Mouse (Mus musculus): Measurements from ENCODE around the gene Foxj1. TPM values are rescaled to one million over a fixed set of nuclear protein-coding genes. Genes with fewer than 3 reads are reported as not detected.

Foxj1 gene
- polyA plus RNA-seq, 1 experiment from 2014 or later = 7.3 TPM

- Histone ChIP-seq H3K9me3 (replicated peaks; ENCODE audit: control insufficient read depth, low read length) (no peaks in the 10 kb centered on the region), H3K4me3 (ENCODE audit: low read depth, low read length) (peak overlapping the region; percentile 74), H3K4me2 (ENCODE audit: low read length) (peak overlapping the region; percentile 90), H3K27me3 (replicated peaks; ENCODE audit: control insufficient read depth, insufficient read depth, low read length) (no peaks in the 10 kb centered on the region), H3K9ac (ENCODE audit: low read length) (no peak overlapping the region; the same call in 1 of the 2 replicates), H3K36me3 (ENCODE audit: control insufficient read depth, insufficient read depth, low read length) (peaks cover 47% of the 10 kb centered on the region), H3K4me1 (ENCODE audit: control insufficient read depth, insufficient read depth, low read length) (peaks cover 9% of the 10 kb centered on the region; the same call in 1 of the 2 replicates), H3K27ac (ENCODE audit: low read depth, low read length) (no peak overlapping the region)
- WGBS = 99% methylated on average over 2 of the region's 2 CpGs
- DNase-seq (ENCODE audit: low spot score) = no peak
- ATAC-seq = no peak
Observed at GRCm38 (mm10) chr11:116305423-116305822, 29.8 kb downstream of the Foxj1 start.

- H3K27me3 ChIP-seq (replicated peaks; ENCODE audit: control insufficient read depth, insufficient read depth, low read length) = no peaks in the 10 kb centered on the region
- H3K4me3 ChIP-seq (ENCODE audit: low read depth, low read length) = no peak overlapping the region
- no peaks in the 10 kb centered on the region for H3K9me3 ChIP-seq (replicated peaks; ENCODE audit: control insufficient read depth, low read length)
- H3K4me1 ChIP-seq (ENCODE audit: control insufficient read depth, insufficient read depth, low read length) = no peaks in the 10 kb centered on the region
- H3K36me3 ChIP-seq (ENCODE audit: control insufficient read depth, insufficient read depth, low read length) = peaks cover 90% of the 10 kb centered on the region
- 86% methylated on average over 6 of the region's 6 CpGs for WGBS
- no peak for DNase-seq (ENCODE audit: low spot score)
- no peak overlapping the region for H3K4me2 ChIP-seq (ENCODE audit: low read length)
- no peak overlapping the region for H3K9ac ChIP-seq (ENCODE audit: low read length)
- ATAC-seq = no peak
- H3K27ac ChIP-seq (ENCODE audit: low read depth, low read length) = no peak overlapping the region
Observed at GRCm38 (mm10) chr11:116298621-116299020, 36.6 kb downstream of the Foxj1 start.

- Histone ChIP-seq H3K4me1 (ENCODE audit: control insufficient read depth, insufficient read depth, low read length) (no peaks in the 10 kb centered on the region), H3K4me2 (ENCODE audit: low read length) (no peak overlapping the region), H3K9me3 (replicated peaks; ENCODE audit: control insufficient read depth, low read length) (no peaks in the 10 kb centered on the region), H3K9ac (ENCODE audit: low read length) (no peak overlapping the region), H3K27ac (ENCODE audit: low read depth, low read length) (no peak overlapping the region), H3K36me3 (ENCODE audit: control insufficient read depth, insufficient read depth, low read length) (peaks cover 88% of the 10 kb centered on the region), H3K4me3 (ENCODE audit: low read depth, low read length) (no peak overlapping the region), H3K27me3 (replicated peaks; ENCODE audit: control insufficient read depth, insufficient read depth, low read length) (no peaks in the 10 kb centered on the region)
- ATAC-seq = no peak
- DNase-seq (ENCODE audit: low spot score) = no peak
- WGBS = 87% methylated on average over 11 of the region's 11 CpGs
Observed at GRCm38 (mm10) chr11:116298221-116298620, 37.0 kb downstream of the Foxj1 start.

- no peak overlapping the region for H3K4me2 ChIP-seq (ENCODE audit: low read length)
- H3K9ac ChIP-seq (ENCODE audit: low read length) = no peak overlapping the region
- WGBS = 79% methylated on average over 3 of the region's 3 CpGs
- H3K9me3 ChIP-seq (replicated peaks; ENCODE audit: control insufficient read depth, low read length) = no peaks in the 10 kb centered on the region
- no peak overlapping the region for H3K4me3 ChIP-seq (ENCODE audit: low read depth, low read length)
- no peak for DNase-seq (ENCODE audit: low spot score)
- no peaks in the 10 kb centered on the region for H3K4me1 ChIP-seq (ENCODE audit: control insufficient read depth, insufficient read depth, low read length)
- ATAC-seq = no peak
- H3K27ac ChIP-seq (ENCODE audit: low read depth, low read length) = no peak overlapping the region
- H3K27me3 ChIP-seq (replicated peaks; ENCODE audit: control insufficient read depth, insufficient read depth, low read length) = no peaks in the 10 kb centered on the region
- peaks cover 87% of the 10 kb centered on the region for H3K36me3 ChIP-seq (ENCODE audit: control insufficient read depth, insufficient read depth, low read length)
Observed at GRCm38 (mm10) chr11:116297017-116297416, 38.2 kb downstream of the Foxj1 start.

DNA sequence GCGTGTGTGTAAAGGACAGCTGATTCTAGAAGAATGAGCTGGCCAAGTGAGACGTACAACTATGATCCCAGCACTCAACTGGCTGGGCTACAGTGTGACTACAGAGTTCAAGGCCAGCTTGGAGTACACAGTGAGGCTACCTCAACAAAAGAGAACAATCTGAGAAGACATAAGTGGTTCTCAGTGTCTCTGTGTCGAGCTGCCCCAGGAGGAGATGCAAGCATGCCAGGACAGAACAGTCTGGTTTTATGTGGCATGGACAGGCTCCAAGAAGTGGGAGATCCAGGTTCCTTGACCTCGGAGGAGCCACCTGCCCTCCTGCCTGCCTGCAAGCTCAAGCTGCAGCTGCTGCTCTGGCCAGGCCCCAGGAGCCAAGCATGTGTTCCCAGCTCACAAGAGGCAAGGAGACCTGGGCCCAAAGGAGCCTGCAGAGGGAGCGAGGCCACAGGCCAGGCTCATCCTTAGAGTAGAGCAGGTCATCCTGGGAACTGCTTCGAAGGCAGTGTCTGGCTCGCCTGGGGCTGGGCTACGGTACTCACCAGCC lies 38.9 kb downstream of the Foxj1 start:
- H3K9ac ChIP-seq (ENCODE audit: low read length) = no peak overlapping the region
- no peak for DNase-seq (ENCODE audit: low spot score)
- WGBS = 88% methylated on average over 8 of the region's 8 CpGs

GRCm38 (mm10) chr11:116294319-116294718 lies 40.9 kb downstream of the Foxj1 start:
- H3K27ac ChIP-seq (ENCODE audit: low read depth, low read length) = no peak overlapping the region
- H3K4me1 ChIP-seq (ENCODE audit: control insufficient read depth, insufficient read depth, low read length) = no peaks in the 10 kb centered on the region
- H3K36me3 ChIP-seq (ENCODE audit: control insufficient read depth, insufficient read depth, low read length) = peaks cover 83% of the 10 kb centered on the region
- DNase-seq (ENCODE audit: low spot score) (peak; percentile 81), ATAC-seq (peak; percentile 57)
- no peak overlapping the region for H3K9ac ChIP-seq (ENCODE audit: low read length)
- WGBS = 37% methylated on average over 5 of the region's 5 CpGs
- no peaks in the 10 kb centered on the region for H3K27me3 ChIP-seq (replicated peaks; ENCODE audit: control insufficient read depth, insufficient read depth, low read length)
- H3K4me3 ChIP-seq (ENCODE audit: low read depth, low read length) = no peak overlapping the region
- H3K9me3 ChIP-seq (replicated peaks; ENCODE audit: control insufficient read depth, low read length) = no peaks in the 10 kb centered on the region
- no peak overlapping the region for H3K4me2 ChIP-seq (ENCODE audit: low read length)

More for the DNA sequence above, 38.9 kb downstream of the Foxj1 start:
- no peak overlapping the region for H3K4me2 ChIP-seq (ENCODE audit: low read length)
- no peaks in the 10 kb centered on the region for H3K27me3 ChIP-seq (replicated peaks; ENCODE audit: control insufficient read depth, insufficient read depth, low read length)
- peaks cover 84% of the 10 kb centered on the region for H3K36me3 ChIP-seq (ENCODE audit: control insufficient read depth, insufficient read depth, low read length)
- ATAC-seq = no peak
- no peaks in the 10 kb centered on the region for H3K4me1 ChIP-seq (ENCODE audit: control insufficient read depth, insufficient read depth, low read length)
- no peaks in the 10 kb centered on the region for H3K9me3 ChIP-seq (replicated peaks; ENCODE audit: control insufficient read depth, low read length)
- no peak overlapping the region for H3K4me3 ChIP-seq (ENCODE audit: low read depth, low read length)
- H3K27ac ChIP-seq (ENCODE audit: low read depth, low read length) = no peak overlapping the region

DNA sequence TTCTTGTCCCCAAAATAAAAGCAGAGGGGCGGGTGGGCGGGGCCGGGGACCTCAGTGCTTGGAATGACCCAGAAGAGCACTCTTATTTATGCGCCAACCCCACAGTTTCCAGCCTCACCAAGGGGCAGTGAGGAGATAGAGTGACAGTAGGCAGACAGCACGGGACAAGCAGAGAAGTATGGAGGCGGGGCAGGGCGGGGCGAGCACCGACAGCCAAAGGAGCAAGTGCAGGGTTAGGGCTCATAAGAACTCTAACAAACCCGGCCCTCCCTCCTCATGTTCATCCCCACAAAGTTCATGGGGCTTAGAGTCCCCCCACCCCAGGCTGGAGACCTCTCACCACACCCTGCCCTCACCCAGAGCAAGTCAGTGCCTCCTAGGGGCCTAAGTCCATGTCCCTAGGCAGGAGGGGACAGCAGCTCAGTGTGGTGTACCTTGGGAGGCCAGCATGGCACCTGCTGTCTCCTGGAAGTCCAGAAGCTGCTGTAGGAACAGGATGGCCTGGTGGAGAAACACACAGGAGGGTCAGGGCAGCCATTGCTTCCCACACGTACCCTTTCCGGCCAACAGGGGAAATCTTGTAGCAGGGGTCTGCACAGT lies 41.6 kb downstream of the Foxj1 start:
- Histone ChIP-seq H3K9ac (ENCODE audit: low read length) (no peak overlapping the region), H3K4me1 (ENCODE audit: control insufficient read depth, insufficient read depth, low read length) (no peaks in the 10 kb centered on the region), H3K4me2 (ENCODE audit: low read length) (no peak overlapping the region), H3K27me3 (replicated peaks; ENCODE audit: control insufficient read depth, insufficient read depth, low read length) (no peaks in the 10 kb centered on the region), H3K9me3 (replicated peaks; ENCODE audit: control insufficient read depth, low read length) (no peaks in the 10 kb centered on the region), H3K4me3 (ENCODE audit: low read depth, low read length) (no peak overlapping the region), H3K27ac (ENCODE audit: low read depth, low read length) (no peak overlapping the region), H3K36me3 (ENCODE audit: control insufficient read depth, insufficient read depth, low read length) (peaks cover 83% of the 10 kb centered on the region)
- DNase-seq (ENCODE audit: low spot score) (no peak), ATAC-seq (0 out of 2 replicates have a peak, but pooled peaks have one; percentile 5)
- WGBS = 86% methylated on average over 12 of the region's 12 CpGs

DNA sequence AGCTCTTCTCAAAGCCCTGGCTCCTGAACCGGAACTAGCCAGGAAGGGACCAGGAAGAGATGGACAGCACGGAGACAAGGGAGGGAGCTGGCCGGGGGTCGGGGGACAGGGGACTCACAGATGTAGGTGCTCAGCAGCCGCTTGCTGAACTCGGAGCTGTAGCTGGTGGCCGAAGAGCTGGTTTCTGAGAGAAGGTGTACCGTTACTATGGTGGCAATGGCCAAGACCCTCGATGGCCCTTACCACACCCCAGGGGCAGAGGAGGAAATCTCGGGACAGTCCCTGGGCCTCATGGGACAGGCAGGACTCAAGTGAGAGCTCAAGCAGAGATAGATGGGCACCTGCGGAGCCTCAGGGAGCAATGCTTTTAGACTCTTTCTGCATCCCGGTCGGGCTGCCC lies 42.8 kb downstream of the Foxj1 start:
- WGBS = 93% methylated on average over 13 of the region's 13 CpGs
- no peaks in the 10 kb centered on the region for H3K9me3 ChIP-seq (replicated peaks; ENCODE audit: control insufficient read depth, low read length)
- H3K9ac ChIP-seq (ENCODE audit: low read length) = no peak overlapping the region
- no peak overlapping the region for H3K4me2 ChIP-seq (ENCODE audit: low read length)
- H3K36me3 ChIP-seq (ENCODE audit: control insufficient read depth, insufficient read depth, low read length) = peaks cover 86% of the 10 kb centered on the region
- H3K27me3 ChIP-seq (replicated peaks; ENCODE audit: control insufficient read depth, insufficient read depth, low read length) = no peaks in the 10 kb centered on the region
- H3K27ac ChIP-seq (ENCODE audit: low read depth, low read length) = no peak overlapping the region
- no peaks in the 10 kb centered on the region for H3K4me1 ChIP-seq (ENCODE audit: control insufficient read depth, insufficient read depth, low read length)
- no peak for ATAC-seq
- H3K4me3 ChIP-seq (ENCODE audit: low read depth, low read length) = no peak overlapping the region
- DNase-seq (ENCODE audit: low spot score) = no peak

DNA sequence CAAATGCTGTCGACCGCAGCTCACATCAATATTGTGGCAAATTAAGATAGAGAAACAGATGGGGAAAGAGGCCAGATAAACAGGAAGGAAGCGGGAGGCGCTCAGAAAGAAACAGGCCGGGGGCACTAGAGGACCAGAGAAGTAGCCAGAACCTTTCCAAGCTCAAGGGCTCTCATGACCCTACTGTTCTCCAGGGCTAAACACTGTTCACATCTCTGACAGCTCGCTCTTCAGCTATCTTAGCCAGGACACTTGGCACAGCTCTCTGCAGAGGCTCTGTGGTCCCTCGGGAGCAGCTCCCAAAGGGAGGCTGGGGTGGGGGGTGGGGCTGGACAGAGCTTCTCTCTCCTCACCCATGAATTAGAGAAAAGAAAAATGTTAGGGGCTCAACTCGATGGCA lies 44.6 kb downstream of the Foxj1 start:
- no peaks in the 10 kb centered on the region for H3K27me3 ChIP-seq (replicated peaks; ENCODE audit: control insufficient read depth, insufficient read depth, low read length)
- ATAC-seq (no peak), DNase-seq (ENCODE audit: low spot score) (no peak)
- no peak overlapping the region for H3K4me2 ChIP-seq (ENCODE audit: low read length)
- H3K4me1 ChIP-seq (ENCODE audit: control insufficient read depth, insufficient read depth, low read length) = no peaks in the 10 kb centered on the region
- 86% methylated on average over 8 of the region's 8 CpGs for WGBS
- H3K36me3 ChIP-seq (ENCODE audit: control insufficient read depth, insufficient read depth, low read length) = peaks cover 72% of the 10 kb centered on the region
- no peak overlapping the region for H3K9ac ChIP-seq (ENCODE audit: low read length)
- no peaks in the 10 kb centered on the region for H3K9me3 ChIP-seq (replicated peaks; ENCODE audit: control insufficient read depth, low read length)
- no peak overlapping the region for H3K27ac ChIP-seq (ENCODE audit: low read depth, low read length)
- no peak overlapping the region for H3K4me3 ChIP-seq (ENCODE audit: low read depth, low read length)

All from forebrain, embryonic 14.5 days (tissue).